Mouse (Mus musculus) brain, embryonic 14.5 days (tissue): ENCODE measurements around the gene Lcn9.
A peak's percentile ranks its signal among the peaks of the same experiment; 100 is the strongest.

ENCODE experiments used
- CTCF ChIP-seq: fragments of 200-500 bp; IDR thresholded peaks from 2 replicates; pipeline ENCODE4 v1.5.1; 2012; ENCODE audit warnings: inconsistent platforms, mild to moderate bottlenecking, moderate library complexity, borderline replicate concordance; ENCODE audit not compliant: insufficient read depth, insufficient read length; ENCODE audit errors: extremely low read depth
- POLR2A ChIP-seq: fragments of 200-500 bp; IDR thresholded peaks from 2 replicates; pipeline ENCODE4 v1.6.1; 2012; ENCODE audit warnings: mild to moderate bottlenecking, inconsistent platforms, borderline replicate concordance; ENCODE audit not compliant: poor library complexity, insufficient read depth, insufficient read length, severe bottlenecking; ENCODE audit errors: extremely low read depth

DNA sequence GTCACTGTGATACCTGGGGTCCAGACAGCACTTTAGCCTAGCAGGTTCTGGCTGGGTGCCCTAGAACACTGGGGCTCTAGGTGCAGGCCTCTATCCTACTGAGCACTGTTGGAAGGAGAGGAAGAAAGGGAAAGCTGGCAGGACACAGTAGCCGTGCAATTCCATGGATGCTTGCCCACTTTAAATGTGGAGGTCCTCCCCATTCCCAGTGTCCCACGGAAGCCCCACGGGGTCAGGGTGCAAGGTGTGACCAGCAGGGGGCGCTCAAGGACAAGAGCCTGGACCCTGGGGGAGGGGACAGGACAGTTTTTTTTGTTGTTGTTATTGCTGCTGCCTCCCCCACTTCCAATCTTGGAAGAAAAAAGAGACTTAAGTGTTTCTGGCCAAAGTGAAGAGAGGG, 27.4 kb downstream of the Lcn9 start:
- peak; percentile 76 for TF ChIP-seq CTCF
- TF ChIP-seq POLR2A, result no peak
